Mouse (Mus musculus): ENCODE data around the gene Phldb2.

DNA sequence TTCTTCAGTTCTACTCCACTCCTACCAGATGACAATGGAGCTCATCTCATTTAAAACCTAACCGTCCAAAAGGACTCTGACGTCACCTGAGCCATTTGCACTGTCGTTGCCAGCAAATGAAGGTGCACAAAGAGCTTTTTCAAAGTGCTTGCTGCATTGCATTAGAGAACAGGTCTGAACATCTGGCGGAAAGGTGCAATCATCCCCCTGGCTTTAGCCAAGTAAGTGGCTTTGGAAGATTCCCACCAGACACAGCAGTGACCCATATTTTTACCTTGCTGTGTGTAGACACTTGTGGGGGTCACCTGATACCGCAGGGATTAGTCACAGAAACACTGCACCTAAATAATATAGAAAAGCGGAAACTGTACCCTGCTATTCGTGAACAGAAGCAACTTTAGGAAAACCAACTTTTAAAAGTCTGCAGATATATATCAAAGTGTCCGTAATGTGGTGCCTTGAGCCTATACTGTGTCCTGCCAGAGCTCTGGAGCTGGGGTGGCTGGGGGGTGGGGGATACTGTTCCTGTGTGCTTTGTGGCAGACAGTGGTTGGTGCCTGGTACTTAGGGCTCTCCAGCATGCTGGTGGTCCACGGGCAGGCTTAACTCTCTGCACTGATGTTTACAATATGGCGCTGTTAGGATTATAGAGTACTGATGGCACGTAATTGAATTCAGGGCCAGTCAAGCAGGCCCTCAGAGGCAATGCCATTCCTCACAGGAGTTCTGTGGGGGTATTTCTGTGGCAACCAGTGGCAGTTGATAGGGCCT is 123.1 kb downstream of the Phldb2 start:
- TF ChIP-seq POLR2A (IDR thresholded peaks at IDR 0.05; ENCODE audit: control insufficient read depth, extremely low read depth, insufficient read depth, low read length, poor library complexity): no peak
- no peak for TF ChIP-seq CTCF (IDR thresholded peaks at IDR 0.05; ENCODE audit: borderline replicate concordance, control insufficient read depth, extremely low read depth, insufficient read depth, low read length, poor library complexity)

Measured in thymus, adult 2 months (tissue).